Mouse (Mus musculus) T-cell, adult 2 months (primary cell): Measurements from ENCODE around the gene Rpgrip1l.

Source experiments
- DNase-seq: peaks from one replicate; pipeline ENCODE4 v3.0.0; 2022; ENCODE audit warnings: low spot score

Rpgrip1l gene

GRCm38 (mm10) chr8:91205897-91206296 is 107.2 kb downstream of the Rpgrip1l start:
- DNase-seq: no peak

- no peak for DNase-seq
These were observed 111.9 kb downstream of the Rpgrip1l start for GRCm38 (mm10) chr8:91201184-91201583.

DNA sequence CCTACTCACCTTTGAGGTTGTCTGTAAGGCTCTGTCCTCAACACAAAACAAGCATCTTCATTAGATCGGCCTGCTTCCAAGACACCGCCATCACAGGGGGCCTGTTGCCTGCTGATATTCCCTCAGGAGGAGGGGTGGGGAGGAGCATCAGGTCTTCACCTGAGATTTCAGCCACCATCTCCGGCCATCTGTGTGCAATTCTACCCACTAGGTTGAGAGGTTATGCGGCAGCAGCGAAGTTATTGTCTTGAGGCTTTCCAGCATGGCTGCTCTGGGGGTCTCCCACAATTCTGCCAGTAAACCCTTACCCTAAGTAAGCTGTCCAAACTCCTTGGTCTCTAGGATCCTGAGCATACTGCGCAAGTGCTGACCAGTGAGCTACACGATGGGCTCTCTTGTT is 113.2 kb downstream of the Rpgrip1l start, which contains the start of gene Aktip:
TSS of gene Aktip (minus strand) at position 101 of the 400 bp plus-strand sequence.
- no peak for DNase-seq

- DNase-seq: no peak
These were observed 115.0 kb downstream of the Rpgrip1l start for GRCm38 (mm10) chr8:91198036-91198435.

DNA sequence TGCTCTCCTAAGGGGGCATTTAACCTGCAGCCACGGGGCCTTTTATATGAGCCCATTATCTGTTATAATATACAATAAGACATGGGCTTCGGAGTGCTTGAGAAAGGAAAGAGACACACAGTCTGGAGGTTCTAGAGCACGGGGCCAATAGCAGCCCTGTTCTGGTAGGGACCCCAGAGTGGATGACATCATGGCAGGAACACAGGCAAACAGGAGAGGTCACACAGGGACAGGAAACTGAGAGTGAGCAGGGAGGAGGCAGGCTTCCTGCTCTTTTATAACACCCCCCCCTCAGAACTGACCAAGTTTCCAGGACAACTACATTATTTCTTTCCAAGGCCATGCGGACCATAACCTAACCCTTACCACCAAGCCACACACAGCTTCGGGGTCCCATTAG is 115.8 kb downstream of the Rpgrip1l start:
- DNase-seq: peak; percentile 27

DNA sequence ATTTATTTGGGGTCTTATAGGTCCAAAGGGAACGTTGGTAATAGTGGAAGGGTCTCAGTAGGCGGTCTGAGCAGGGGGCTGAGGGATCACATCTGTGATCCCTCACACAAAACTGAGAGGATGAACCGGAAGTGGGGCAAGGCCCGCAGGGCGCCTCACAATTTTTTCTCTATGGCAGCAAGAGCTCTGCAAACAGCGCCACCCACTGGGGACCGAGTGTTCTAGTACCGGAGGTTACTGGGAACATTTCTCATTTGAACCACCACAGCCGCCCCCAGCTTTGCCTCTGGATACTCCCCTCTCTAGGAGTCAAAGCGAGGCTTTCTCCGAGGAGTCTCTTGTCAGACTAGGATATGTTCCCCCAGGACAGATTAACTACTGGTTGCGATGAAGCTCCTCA is 116.4 kb downstream of the Rpgrip1l start:
- no peak for DNase-seq

DNA sequence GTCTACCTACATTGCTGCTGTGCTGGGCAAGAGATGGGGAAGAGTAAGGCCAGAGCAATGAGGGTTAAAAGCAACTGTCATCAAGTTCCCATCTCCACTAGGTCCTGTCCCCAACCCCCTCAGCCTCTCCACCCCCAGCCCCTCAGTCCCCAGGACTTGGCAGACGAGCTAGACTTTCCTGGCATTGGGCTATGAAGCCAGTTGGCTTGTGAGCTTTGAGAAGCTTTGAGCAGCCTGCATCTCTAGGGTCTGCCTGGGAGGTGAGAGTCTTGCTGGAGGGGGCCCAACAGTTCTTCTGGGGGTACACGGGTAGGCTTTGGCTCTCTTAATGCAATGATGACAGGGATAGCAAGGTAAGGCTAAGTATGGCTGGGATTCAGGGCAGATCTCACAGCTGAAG is 119.0 kb downstream of the Rpgrip1l start:
- no peak for DNase-seq

DNA sequence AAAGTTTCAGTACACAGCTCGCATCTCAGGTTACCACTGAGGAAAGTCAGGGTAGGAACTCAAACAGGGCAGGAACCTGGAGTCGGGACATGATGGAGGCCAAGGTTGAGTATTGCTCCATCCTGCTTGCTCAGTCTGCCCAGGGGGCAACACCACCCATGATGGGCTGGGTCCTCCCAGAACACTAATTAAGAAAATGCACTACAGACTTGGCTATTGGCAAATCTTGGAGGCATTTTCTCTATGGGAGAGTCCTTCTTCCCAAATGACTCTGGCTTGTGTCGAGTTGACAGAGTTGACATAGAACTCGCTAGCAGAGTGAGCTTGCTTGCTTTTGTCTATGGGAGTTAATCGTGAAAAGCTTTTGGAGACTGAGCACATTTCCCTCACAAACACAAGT is 120.1 kb downstream of the Rpgrip1l start:
- DNase-seq: no peak

DNA sequence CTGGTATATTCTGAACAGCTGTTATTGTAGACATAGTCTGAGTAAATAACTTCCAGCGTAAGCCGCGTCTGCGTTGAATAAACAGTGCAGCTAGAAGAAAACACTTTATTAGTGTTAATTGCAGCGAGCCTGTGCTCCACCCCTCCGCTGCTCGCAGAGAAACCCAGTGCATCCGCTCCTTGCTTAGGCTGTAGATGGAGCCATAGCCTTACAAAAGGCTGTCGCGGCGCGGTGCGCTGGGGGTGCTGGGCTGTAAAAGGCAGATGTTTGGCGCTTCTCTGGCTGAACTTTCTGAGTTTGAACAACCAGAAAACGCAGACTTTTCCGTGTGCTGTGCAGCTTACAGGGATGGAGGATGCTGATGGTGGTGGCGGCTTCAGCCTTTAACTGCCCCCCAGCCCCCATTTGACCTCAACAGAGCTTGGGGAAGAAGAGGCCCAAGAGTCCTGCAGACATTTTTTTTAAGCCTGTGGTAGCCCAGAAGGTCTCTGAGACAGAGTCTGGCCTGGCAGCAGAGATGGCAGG is 122.2 kb downstream of the Rpgrip1l start:
- peak; percentile 46 for DNase-seq

DNA sequence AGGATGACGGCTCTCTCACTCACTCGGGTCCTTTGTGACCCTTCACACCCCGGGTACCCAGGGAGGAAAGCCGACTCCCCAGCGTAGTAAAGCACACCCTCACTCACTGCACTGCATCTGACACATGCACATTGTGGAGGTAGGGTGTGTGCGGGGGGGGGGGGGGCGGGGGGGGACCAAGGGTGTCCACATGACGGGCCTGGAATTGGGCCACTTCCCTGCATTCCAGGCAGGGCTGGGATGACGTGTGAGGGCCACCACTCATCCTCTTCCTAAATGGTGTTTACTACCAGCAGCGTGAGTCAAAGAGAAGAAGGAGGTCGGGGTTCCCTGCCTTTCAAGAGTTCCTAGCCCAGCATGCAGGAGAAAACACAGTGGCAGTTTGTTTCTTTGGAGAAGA is 124.9 kb downstream of the Rpgrip1l start:
- no peak for DNase-seq

- DNase-seq: no peak
These were observed 126.7 kb downstream of the Rpgrip1l start for GRCm38 (mm10) chr8:91186372-91186771.

DNA sequence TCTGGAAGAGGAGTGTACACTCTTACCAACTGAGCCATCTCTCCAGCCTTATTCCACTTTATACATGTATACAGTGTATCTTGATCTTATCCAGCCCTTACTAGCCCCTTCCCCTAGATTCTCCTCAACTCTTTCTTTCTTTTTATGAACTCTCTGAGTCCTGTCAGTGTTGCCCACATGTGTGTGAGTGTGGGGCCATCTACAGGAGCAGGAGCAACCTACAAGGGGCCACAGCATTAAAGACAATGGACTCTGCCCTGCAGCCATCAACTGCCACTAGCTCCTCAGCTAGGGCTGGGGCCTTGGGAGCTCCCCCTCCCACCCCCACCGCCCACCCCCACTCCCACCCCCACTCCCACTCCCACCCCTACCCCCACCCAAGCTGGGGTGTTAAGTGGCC is 135.4 kb downstream of the Rpgrip1l start:
- no peak for DNase-seq

DNA sequence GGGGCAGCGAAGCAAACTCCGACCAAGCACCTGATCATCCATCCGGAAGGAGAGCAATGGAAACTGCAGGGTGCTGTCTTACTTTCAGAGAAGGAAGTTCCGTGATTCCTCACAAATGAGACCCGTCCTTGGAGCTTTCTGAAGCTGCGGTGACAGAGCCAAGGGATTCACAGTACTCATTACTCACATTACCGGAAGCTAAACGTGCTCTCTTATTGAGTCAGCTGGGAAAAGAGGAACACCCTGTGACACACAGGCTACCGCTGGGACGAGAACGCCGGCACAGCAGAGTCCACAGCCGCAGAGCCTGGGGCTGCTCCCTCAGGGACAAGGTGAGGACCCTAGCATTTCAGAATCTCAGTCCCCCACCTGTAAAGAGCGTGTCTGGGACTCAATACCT is 136.9 kb downstream of the Rpgrip1l start:
- DNase-seq: no peak

DNA sequence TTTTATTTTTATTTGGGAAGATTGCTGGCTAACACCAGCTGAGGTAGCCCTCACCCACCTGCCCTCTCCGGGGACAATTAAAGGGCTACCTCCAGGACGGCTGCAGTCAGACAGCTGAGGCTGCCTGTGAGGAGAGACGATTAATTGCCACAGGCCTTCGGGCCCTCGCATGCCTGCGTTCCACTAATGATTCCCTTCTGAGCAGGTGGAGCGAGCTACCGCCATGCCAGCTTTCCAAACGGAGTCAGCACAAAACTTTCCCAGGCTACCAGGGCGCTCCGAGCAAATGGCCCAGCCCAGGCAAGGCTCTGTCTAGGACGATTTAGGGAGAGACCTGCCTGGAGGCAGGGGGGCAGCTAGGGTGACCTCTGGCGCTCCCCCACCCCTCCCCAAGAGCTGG is 141.5 kb downstream of the Rpgrip1l start:
- no peak for DNase-seq

DNA sequence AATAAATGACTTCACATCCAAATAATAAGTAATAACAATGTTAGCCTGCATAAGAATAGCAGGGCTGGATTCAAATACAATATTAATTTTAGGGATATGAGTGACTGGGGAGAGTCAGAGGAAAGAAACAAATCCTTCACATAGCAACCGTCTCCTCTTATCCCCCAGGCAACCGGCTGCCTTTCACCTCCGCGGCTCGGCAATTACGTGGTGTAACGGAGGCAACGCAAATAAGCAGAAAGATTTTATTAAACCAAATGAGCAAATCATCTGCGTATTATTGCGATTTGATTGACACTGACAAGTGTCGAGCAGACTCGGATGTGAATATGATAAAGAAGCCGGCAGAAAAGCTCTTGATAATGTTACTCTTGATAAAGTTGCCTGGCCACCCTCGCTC is 142.1 kb downstream of the Rpgrip1l start:
- no peak for DNase-seq

DNA sequence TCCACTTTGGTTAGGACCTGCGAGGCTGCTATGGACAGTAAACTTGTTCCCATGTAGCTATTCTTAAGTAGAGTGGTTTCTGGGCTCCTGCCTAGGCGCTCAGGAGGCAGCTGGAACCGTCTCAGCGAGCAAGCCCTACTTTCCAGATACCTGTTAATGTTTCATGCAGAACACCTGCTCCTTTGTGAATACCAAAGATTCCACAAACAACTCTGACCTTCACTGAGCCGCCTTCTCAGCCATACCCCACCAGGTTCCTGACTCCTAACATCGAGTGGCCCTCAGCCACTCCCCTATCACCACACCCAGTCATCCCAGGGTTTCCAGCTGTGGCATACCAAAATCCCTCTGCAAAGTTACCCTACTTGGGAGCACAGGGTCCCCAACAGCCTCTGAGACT is 142.9 kb downstream of the Rpgrip1l start:
- no peak for DNase-seq
